Mouse (Mus musculus) liver, embryonic 14.5 days (tissue): ENCODE results near the gene Runx3. TPM values are rescaled to one million over a fixed set of nuclear protein-coding genes. Genes with fewer than 3 reads are reported as not detected.
A peak's percentile ranks its signal among the peaks of the same experiment; 100 is the strongest.
"Not testable (repeated sequence)": the region's sequence is repeated elsewhere in the genome, so short reads cannot be mapped to it uniquely, and the experiment has no call there.

ENCODE experiments used
- ATAC-seq: fragments of 200-750 bp; cut with Nextera tagmentation; 2 replicates; pipeline ENCODE4 v1.8.0; 2017; ENCODE audit warnings: moderate number of reproducible peaks, mild to moderate bottlenecking, moderate library complexity; ENCODE audit not compliant: insufficient read depth
- DNase-seq, 3 experiments: peaks; one replicate each; pipeline ENCODE4 v3.0.0-alpha.2; 2012 to 2013; ENCODE audit warnings: low read depth in 3 of 3, low spot score in 3 of 3
- H3K27ac ChIP-seq: fragments of 300-500 bp; sonication (generic); 2 replicates; pipeline ENCODE4 v1.5.1; 2014; ENCODE audit warnings: moderate library complexity, mild to moderate bottlenecking, control low read depth, inconsistent platforms
- H3K27me3 ChIP-seq: fragments of 300-500 bp; sonication (generic); 2 replicates; pipeline ENCODE4 v1.6.1; 2014; ENCODE audit warnings: mild to moderate bottlenecking, low read length, moderate library complexity; ENCODE audit not compliant: control insufficient read depth, insufficient read depth
- H3K36me3 ChIP-seq: fragments of 300-500 bp; sonication (generic); replicated peaks from 2 replicates; pipeline ENCODE4 v1.6.1; 2014; ENCODE audit warnings: low read depth; ENCODE audit not compliant: control insufficient read depth, insufficient read depth
- H3K4me1 ChIP-seq, 2 experiments: fragments of 200-500 bp in 1 of 2; fragments of 300-500 bp in 1 of 2; sonication (generic) in 1 of 2; replicated peaks; 2 replicates each; pipeline ENCODE4 v1.6.1; 2012 to 2014; ENCODE audit warnings: antibody characterized with exemption in 1 of 2, inconsistent platforms in 1 of 2, low read length in 1 of 2; ENCODE audit not compliant: control insufficient read depth in 2 of 2, insufficient read depth in 2 of 2
- H3K4me2 ChIP-seq: fragments of 300-500 bp; sonication (generic); 2 replicates; pipeline ENCODE4 v1.6.1; 2014; ENCODE audit warnings: low read depth, mild to moderate bottlenecking, control low read depth, moderate library complexity
- H3K4me3 ChIP-seq, 2 experiments: fragments of 200-500 bp in 1 of 2; fragments of 300-500 bp in 1 of 2; sonication (generic) in 1 of 2; 2 replicates each; pipeline ENCODE4 v1.5.1; 2012 to 2014; ENCODE audit warnings: low read depth in 2 of 2, low read length in 2 of 2, mild to moderate bottlenecking in 2 of 2, control low read depth in 1 of 2, inconsistent platforms in 1 of 2, moderate library complexity in 1 of 2; ENCODE audit not compliant: insufficient read depth in 1 of 2
- H3K9ac ChIP-seq: fragments of 300-500 bp; sonication (generic); replicated peaks from 2 replicates; pipeline ENCODE4 v1.6.1; 2014; ENCODE audit warnings: mild to moderate bottlenecking, control low read depth, moderate library complexity
- H3K9me3 ChIP-seq: fragments of 300-500 bp; sonication (generic); 2 replicates; pipeline ENCODE4 v1.6.1; 2016; ENCODE audit warnings: low read length, mixed read lengths; ENCODE audit not compliant: control insufficient read depth
- CTCF ChIP-seq: IDR thresholded peaks from 2 replicates; pipeline ENCODE4 v1.5.1; 2016; ENCODE audit warnings: antibody characterized with exemption, low read depth, control low read depth
- EP300 ChIP-seq: IDR thresholded peaks from 2 replicates; pipeline ENCODE4 v1.6.1; 2016; ENCODE audit warnings: antibody characterized with exemption, low read depth
- WGBS: fragments of 180-500 bp; shearing (Covaris S2); extraction: QIAGEN DNeasy Blood & Tissue Kit; methylation state at CpG from one replicate; pipeline ENCODE4 v1.1.7; 2014; ENCODE audit not compliant: insufficient replicate concordance; 5-methylcytosine and 5-hydroxymethylcytosine counted together
- polyA plus RNA-seq, 2 experiments: library from polyadenylated mRNA; depleted of rRNA in 1 of 2; stranded (reverse) in 1 of 2; unstranded in 1 of 2; fragments of >200 nt; fragmentation: Nextera tagmentation in 1 of 2; extraction: Ambion mirVana in 1 of 2; gene quantifications; 2 replicates each; pipeline versions ENCODE4 v1.2.1 to v1.2.3; 2012 to 2014

Gene Runx3
- polyA plus RNA-seq, 2 experiments, result 0.99 to 1.2 TPM

DNA sequence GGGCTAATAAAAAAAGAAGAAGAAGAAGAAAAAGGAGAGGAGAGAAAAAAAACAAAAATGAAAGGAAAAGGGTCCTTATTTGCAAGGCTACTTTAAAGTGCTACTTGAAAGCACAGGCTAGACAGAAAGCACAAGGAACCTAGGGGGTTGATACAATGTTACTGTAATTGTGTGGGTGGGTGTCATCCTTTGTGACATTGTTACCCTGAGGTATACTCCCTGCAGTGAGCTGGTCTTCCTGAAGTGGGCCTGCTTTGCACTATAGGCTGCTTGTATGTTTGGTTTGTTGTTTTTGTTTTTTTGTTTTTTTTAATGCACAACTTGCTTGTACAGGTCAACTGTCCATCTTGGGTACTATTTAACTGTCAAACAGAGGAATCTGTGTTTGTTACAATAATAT is 57.1 kb downstream of the Runx3 start:
- H3K27me3 ChIP-seq, result no peaks in the 10 kb centered on the region
- ATAC-seq (no peak), DNase-seq (no peak)
- no peak overlapping the region for H3K27ac ChIP-seq
- H3K36me3 ChIP-seq, result no peaks in the 10 kb centered on the region
- H3K9me3 ChIP-seq, result no peaks in the 10 kb centered on the region
- no peak overlapping the region for H3K4me2 ChIP-seq
- H3K9ac ChIP-seq, result no peak overlapping the region
- H3K4me1 ChIP-seq, result no peaks in the 10 kb centered on the region
- TF ChIP-seq EP300, result no peak
- TF ChIP-seq CTCF, result no peak
- no peak overlapping the region for H3K4me3 ChIP-seq

DNA sequence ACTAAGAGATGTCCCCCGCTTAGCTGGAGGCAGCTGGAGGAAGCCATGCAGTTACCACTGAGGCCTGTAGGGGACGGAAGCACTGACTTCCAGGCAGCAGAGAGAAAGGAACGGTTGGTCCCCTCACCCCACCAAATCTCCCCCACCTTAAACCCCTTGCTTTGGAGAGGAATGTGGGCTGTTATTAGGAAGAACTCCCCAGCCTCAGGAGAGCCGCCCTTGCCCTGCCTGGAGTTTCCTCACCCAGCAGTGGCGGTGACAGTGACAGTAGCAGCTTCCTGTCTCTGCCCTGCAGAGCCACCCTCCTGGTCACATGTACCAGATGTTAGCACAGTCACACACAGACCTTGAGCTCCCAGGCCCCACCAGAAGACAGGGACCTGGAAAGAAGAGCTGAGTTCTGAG is 58.6 kb downstream of the Runx3 start:
- Histone ChIP-seq H3K4me2 (no peak overlapping the region), H3K36me3 (no peaks in the 10 kb centered on the region), H3K4me1 (no peaks in the 10 kb centered on the region), H3K9me3 (no peaks in the 10 kb centered on the region), H3K27ac (no peak overlapping the region), H3K27me3 (no peaks in the 10 kb centered on the region), H3K4me3 (no peak overlapping the region), H3K9ac (no peak overlapping the region)
- peak; percentile 71 for TF ChIP-seq CTCF
- TF ChIP-seq EP300, result no peak
- 16% methylated on average over 5 of the region's 5 CpGs for WGBS
- ATAC-seq, result no peak
- no peak for DNase-seq

DNA sequence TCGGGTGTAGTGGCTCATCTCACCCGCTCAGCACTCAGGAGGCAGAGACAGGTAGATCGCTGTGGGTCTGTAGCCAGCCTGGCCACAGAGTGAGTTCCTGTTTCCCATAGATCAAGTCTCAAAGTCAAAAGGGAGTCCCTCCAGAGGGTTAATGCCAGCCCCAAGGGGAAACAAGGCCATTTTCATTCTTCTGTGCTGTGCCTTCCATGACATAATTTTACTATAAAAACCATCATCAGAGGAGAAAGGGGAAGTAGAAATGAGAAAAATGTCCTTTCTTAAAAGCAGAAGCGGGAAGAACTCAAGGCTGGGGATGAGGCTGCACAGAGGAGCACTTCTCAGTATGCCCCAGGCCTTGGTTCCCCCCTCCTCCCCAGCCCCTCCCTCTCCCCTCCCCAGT is 61.4 kb downstream of the Runx3 start:
- H3K36me3 ChIP-seq, result no peaks in the 10 kb centered on the region
- H3K9me3 ChIP-seq, result no peaks in the 10 kb centered on the region
- H3K4me1 ChIP-seq, result no peaks in the 10 kb centered on the region
- ATAC-seq (no peak), DNase-seq (no peak)
- no peak overlapping the region for H3K9ac ChIP-seq
- no peak overlapping the region for H3K27ac ChIP-seq
- TF ChIP-seq CTCF, result no peak
- no peak for TF ChIP-seq EP300
- no peaks in the 10 kb centered on the region for H3K27me3 ChIP-seq
- H3K4me2 ChIP-seq, result no peak overlapping the region
- WGBS, result 53% methylated on average over 4 of the region's 4 CpGs
- H3K4me3 ChIP-seq, result no peak overlapping the region

DNA sequence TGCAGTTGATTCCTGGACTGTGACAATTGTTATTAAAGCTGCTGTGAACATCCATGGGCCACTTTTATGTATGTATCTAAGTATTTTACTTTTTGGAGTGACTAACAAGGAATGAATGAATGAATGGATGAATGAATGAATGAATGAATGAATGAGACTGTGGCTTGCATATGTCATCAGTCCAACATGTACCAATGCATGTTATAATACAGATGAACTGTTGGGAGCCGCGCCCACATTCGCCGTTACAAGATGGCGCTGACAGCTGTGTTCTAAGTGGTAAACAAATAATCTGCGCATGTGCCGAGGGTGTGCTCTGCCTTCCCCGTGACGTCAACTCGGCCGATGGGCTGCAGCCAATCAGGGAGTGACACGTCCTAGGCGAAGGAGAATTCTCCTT is 63.8 kb downstream of the Runx3 start:
- not testable (repeated sequence) for H3K36me3 ChIP-seq, H3K27me3 ChIP-seq, ATAC-seq, H3K4me1 ChIP-seq, H3K4me3 ChIP-seq, H3K4me2 ChIP-seq, H3K9ac ChIP-seq, H3K9me3 ChIP-seq, DNase-seq, H3K27ac ChIP-seq
- WGBS, result 90% methylated on average over 5 of the region's 13 CpGs

DNA sequence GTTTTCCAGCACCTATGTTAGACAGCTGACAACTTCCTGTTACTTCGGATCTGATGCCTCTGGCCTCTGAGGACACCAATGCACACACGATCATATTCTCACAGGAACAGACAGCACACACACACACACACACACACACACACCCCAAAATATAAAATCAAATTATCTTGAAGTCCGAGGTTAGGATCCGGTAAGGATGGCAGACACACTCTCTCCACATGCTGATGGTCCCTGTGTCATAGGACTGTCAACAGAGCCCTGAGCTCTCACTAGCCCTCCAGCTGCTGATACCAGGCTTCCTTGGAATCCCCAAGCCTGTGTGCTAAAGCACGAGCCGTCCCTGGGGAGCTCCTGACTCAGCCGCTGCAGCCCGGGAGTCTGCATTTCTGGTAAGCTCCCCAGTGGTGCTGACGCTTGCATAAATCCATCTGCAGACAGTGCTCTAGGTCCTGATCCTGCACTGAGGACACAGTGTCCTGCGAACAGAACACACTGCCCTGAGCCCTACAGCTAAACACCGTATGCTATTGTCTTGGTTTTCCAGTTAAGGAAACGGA is 69.1 kb downstream of the Runx3 start:
- no peaks in the 10 kb centered on the region for H3K9me3 ChIP-seq
- TF ChIP-seq EP300 (no peak), CTCF (no peak)
- 70% methylated on average over 12 of the region's 12 CpGs for WGBS
- no peak for DNase-seq
- ATAC-seq, result no peak
- H3K27me3 ChIP-seq, result no peaks in the 10 kb centered on the region
- no peak overlapping the region for H3K27ac ChIP-seq
- no peak overlapping the region for H3K4me2 ChIP-seq
- no peak overlapping the region for H3K4me3 ChIP-seq
- H3K36me3 ChIP-seq, result no peaks in the 10 kb centered on the region
- no peak overlapping the region for H3K9ac ChIP-seq
- H3K4me1 ChIP-seq, result no peaks in the 10 kb centered on the region
